19 mouse cellular contexts compared by ENCODE assay signal in genomic region chr3:87087146-87087545, GRCm38 (mm10).
DNase-seq lines count a peak whose midpoint lies in the region; ATAC-seq lines count a peak whose summit lies in the region.
"Had no signal": no experiment of that assay in that cellular context is flagged by ENCODE, and none has a peak within 500 bp of the region (broad histone marks: within the 10 kb centered on the region; RNA-seq: fewer than 3 reads in every experiment).

No protein-coding gene starts in this region.

- peak; percentile 96 for DNase-seq in heart, adult 11 months
- peak; percentile 50 for DNase-seq in left cerebral cortex, postnatal 4 days
- no peak for DNase-seq in left cerebral cortex, postnatal 14 days (ENCODE audit: low spot score in 2 of 2)
- DNase-seq in urinary bladder, postnatal 14 days (ENCODE audit: low spot score): peak; percentile 34
- no peak for DNase-seq in urinary bladder, postnatal 25 days (ENCODE audit: low spot score)
- DNase-seq in layer of hippocampus, adult 18-20 months (ENCODE audit: low spot score in 2 of 2): no peak
- DNase-seq: adrenal gland, adult 2 months; cerebellum, adult 11-12 months; kidney, adult 11 months; liver, postnatal 0 days; right cerebral cortex, postnatal 14 days; thymus, postnatal 36 days had no signal

- H3K36me3 ChIP-seq in heart, embryonic 11.5 days (ENCODE audit: control insufficient read depth, insufficient read depth, low read length): peaks cover 26% of the 10 kb centered on the region
- peaks cover 49% of the 10 kb centered on the region for H3K36me3 ChIP-seq in midbrain, embryonic 13.5 days

- intact Hi-C loops in left cerebral cortex, postnatal 4 days (cut with DNase I): loop anchor here (5.0 kb wide), 1 partner anchor 55 kb away; no protein-coding TSS in a partner anchor
- intact Hi-C loops in left cerebral cortex, postnatal 14 days (cut with DNase I): no loop called here

- no peak overlapping the region for H3K27ac ChIP-seq in heart, embryonic 11.5 days (ENCODE audit: low read depth, low read length)
- no peak overlapping the region for H3K27ac ChIP-seq in midbrain, embryonic 13.5 days
- H3K27ac ChIP-seq: embryonic facial prominence, embryonic 13.5 days; heart, embryonic 13.5 days; hindbrain, embryonic 13.5 days; layer of hippocampus, adult 2 months; limb, embryonic 15.5 days had no signal

- H3K4me3 ChIP-seq in heart, embryonic 11.5 days (ENCODE audit: low read depth, low read length): no peak overlapping the region
- H3K4me3 ChIP-seq in midbrain, embryonic 13.5 days (replicated peaks): no peak overlapping the region
- H3K4me3 ChIP-seq: embryonic facial prominence, embryonic 13.5 days; heart, embryonic 13.5 days; hindbrain, embryonic 13.5 days; layer of hippocampus, adult 2 months; limb, embryonic 15.5 days had no signal

- peaks cover 7% of the 10 kb centered on the region; the same call in 1 of the 2 replicates for H3K4me1 ChIP-seq in heart, embryonic 11.5 days (ENCODE audit: control insufficient read depth, insufficient read depth, low read length)
- H3K4me1 ChIP-seq in midbrain, embryonic 13.5 days (replicated peaks): no peaks in the 10 kb centered on the region
- H3K4me1 ChIP-seq: embryonic facial prominence, embryonic 13.5 days; limb, embryonic 15.5 days had no signal

- H3K9ac ChIP-seq in heart, embryonic 11.5 days (ENCODE audit: low read depth, low read length): no peak overlapping the region
- H3K9ac ChIP-seq in midbrain, embryonic 13.5 days (replicated peaks): no peak overlapping the region
- H3K9ac ChIP-seq: embryonic facial prominence, embryonic 13.5 days; heart, embryonic 13.5 days; hindbrain, embryonic 13.5 days; limb, embryonic 15.5 days; liver, postnatal 0 days had no signal

- no peak for ATAC-seq in heart, embryonic 11.5 days (replicated peaks; ENCODE audit: insufficient number of reproducible peaks, low FRiP score, low TSS enrichment)
- ATAC-seq in midbrain, embryonic 13.5 days: no peak
- ATAC-seq: liver, postnatal 0 days had no signal

- 78% methylated on average over 7 of the region's 7 CpGs for WGBS in heart, embryonic 11.5 days (ENCODE audit: insufficient replicate concordance)
- 67% methylated on average over 7 of the region's 7 CpGs for WGBS in midbrain, embryonic 13.5 days

- no peaks in the 10 kb centered on the region for H3K9me3 ChIP-seq in heart, embryonic 11.5 days (replicated peaks; ENCODE audit: control insufficient read depth, low read length)
- H3K9me3 ChIP-seq in midbrain, embryonic 13.5 days: no peaks in the 10 kb centered on the region
- H3K9me3 ChIP-seq: embryonic facial prominence, embryonic 13.5 days; heart, embryonic 13.5 days; hindbrain, embryonic 13.5 days; limb, embryonic 15.5 days had no signal

- H3K27me3 ChIP-seq in heart, embryonic 11.5 days (ENCODE audit: control insufficient read depth, insufficient read depth, low read length): no peaks in the 10 kb centered on the region
- no peaks in the 10 kb centered on the region for H3K27me3 ChIP-seq in midbrain, embryonic 13.5 days
- H3K27me3 ChIP-seq: embryonic facial prominence, embryonic 13.5 days; heart, embryonic 13.5 days; hindbrain, embryonic 13.5 days; limb, embryonic 15.5 days had no signal

- H3K4me2 ChIP-seq in heart, embryonic 11.5 days: no peak overlapping the region
- H3K4me2 ChIP-seq in midbrain, embryonic 13.5 days (replicated peaks): no peak overlapping the region
- H3K4me2 ChIP-seq: embryonic facial prominence, embryonic 13.5 days; heart, embryonic 13.5 days; hindbrain, embryonic 13.5 days; limb, embryonic 15.5 days had no signal

Comparison
In these comparisons a context has a peak if more than half of its experiments do, and no peak if none do; other contexts are left out.
1. DNase-seq: peak in heart, adult 11 months (single experiment), left cerebral cortex, postnatal 4 days (single experiment) and urinary bladder, postnatal 14 days (single experiment); none in left cerebral cortex, postnatal 14 days (0 of 2), urinary bladder, postnatal 25 days (single experiment) and layer of hippocampus, adult 18-20 months (0 of 2).